Mouse (Mus musculus) R1 (cell line): Measurements from ENCODE around the gene Tgm3.

Experiments used
- DNase-seq: peaks from one replicate; pipeline ENCODE4 v3.0.0-alpha.2; 2018; ENCODE audit warnings: low read depth, low spot score

Tgm3 gene

GRCm38 (mm10) chr2:130068228-130068627 lies 56.1 kb downstream of the Tgm3 start:
- peak; percentile 43 for DNase-seq

- DNase-seq = no peak
Measured at GRCm38 (mm10) chr2:130070396-130070795, 58.2 kb downstream of the Tgm3 start.
